Mouse (Mus musculus) v-Abl transformed pro-B cells (cell line): ENCODE measurements around the gene Il23a.
"Not testable (repeated sequence)": the region's sequence is repeated elsewhere in the genome, so short reads cannot be mapped to it uniquely, and the experiment has no call there.

Experiments used
- in situ Hi-C, 2 experiments: fragments of 400-800 bp; cut with MboI; formaldehyde crosslinking; loops; one replicate each; pipeline ENCODE4 v1.15.1; 2025; ENCODE audit not compliant: unreplicated experiment in 2 of 2

The Il23a gene

DNA sequence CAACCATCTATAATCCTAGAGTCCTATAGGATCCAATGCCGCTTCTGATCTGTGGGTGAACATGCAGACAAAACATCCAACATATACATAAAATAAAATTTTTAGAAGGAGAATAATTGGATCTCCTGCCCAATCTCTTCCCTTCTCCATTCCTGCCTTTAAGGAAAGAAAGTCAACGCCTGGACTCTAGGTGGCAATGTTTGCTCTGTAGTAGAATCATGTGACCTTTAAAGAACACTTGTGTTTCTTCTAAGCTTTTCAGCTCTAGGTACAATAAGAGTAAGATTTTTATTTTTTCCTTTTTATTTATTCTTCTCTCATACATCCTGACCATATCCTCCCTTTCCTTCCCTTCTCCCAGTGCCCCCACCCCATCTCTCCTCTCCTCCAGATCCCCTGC lies 26.7 kb downstream of the Il23a start:
- in situ Hi-C loops, result no loop called here

DNA sequence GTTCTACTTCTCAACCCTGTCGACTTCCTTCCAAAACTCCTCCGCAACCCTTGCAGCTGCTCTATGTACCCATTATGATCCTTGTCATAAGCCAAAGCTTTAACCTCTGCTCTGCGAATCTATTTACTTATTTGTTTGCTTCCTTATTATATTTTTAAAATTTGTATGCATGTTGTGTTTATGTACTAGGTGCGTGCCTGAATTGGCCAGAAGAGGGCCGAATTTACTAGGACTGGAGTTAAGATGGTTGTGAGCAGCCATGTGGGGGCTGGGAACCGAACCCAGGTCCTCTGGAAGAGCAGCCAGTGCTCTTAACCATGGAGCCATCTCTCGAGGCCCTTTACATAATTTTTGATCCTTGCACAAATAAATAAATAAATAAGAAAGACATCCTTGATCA lies 27.7 kb downstream of the Il23a start:
- in situ Hi-C loops, result no loop called here

DNA sequence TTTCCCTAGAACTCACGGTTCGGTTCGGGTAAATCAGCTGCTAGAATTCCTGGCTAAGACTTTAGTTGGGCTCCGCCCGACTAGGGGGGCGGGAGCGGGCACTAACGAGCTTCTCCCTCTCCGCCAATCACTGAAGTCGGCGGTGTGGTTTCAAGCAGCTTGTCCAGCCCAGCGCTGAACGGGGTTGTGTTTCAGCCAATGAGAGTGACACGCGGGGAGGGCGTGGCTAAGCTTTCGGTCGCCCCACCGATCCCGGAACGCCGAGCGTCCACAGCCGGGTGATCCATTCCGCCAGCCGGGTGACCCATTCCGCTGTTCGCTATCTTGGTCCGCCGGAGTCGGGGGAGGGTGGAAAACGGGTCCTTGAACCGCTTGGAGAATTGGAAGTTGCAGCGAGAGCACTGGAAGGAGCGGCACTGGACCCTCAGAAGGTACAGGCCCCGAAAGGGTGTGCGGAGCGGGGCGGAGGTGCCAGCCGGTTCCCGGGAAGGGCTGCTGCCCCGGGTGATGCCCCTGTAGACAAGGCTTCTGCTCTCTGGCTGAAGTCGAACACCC lies 28.2 kb downstream of the Il23a start, which contains the start of gene Stat2:
Gene Stat2 (plus strand): TSS at position 273 of the 555 bp plus-strand sequence.
- in situ Hi-C loops, result no loop called here

DNA sequence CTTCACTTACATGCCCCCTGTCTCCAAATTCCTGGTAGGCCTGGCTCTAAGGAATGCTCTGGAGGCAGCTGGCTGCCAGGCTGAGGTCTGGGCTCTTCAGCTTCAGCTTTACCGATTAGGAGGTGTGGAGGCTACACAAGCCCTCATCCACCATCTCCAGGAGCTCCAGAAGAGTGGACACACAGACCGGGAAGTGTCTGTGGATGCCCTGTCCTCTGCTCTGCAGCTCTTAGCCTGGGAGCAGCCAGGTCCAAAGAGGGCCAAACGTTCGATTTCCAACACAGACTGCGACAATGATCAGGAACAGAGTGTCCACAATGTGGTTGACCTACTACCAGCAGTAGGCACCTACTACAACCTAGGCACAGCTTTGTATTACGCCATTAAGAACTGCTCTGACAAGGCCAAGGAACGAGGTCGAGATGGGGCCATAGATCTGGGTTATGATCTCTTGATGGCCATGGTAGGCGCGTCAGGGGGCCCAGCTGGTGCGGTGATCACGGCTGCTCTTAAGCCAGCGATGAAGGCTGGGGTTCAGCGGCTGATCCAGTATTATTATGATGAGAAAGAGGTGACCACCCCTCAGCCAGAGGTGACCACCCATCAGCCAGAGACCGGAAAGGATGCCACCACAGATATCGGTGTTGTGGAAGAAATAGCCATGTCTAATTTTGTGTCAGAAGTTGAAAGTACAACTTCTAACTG lies 29.2 kb downstream of the Il23a start:
- in situ Hi-C loops, result no loop called here

DNA sequence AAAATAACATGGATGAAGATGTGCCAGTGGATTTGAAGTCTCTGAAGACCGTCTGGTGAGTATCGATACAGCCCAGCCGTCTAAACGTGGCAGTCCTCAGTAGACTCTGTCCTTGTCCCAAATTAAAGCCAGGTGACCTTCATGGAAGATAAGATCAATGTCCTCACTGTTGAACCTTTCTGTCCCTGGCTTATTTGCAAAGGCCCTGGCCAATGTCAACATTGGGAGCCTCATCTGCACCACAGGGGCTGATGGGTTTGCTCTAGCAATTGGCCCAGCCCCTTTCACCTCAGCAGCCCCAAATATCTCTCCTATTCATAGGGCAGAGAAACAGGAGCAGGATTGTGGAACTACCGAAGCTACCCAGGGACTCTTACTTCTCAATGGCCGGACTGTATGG lies 30.2 kb downstream of the Il23a start, which contains the start of gene Apof:
Gene Apof (plus strand): TSS at position 301 of the 400 bp plus-strand sequence.
- in situ Hi-C loops, result no loop called here

DNA sequence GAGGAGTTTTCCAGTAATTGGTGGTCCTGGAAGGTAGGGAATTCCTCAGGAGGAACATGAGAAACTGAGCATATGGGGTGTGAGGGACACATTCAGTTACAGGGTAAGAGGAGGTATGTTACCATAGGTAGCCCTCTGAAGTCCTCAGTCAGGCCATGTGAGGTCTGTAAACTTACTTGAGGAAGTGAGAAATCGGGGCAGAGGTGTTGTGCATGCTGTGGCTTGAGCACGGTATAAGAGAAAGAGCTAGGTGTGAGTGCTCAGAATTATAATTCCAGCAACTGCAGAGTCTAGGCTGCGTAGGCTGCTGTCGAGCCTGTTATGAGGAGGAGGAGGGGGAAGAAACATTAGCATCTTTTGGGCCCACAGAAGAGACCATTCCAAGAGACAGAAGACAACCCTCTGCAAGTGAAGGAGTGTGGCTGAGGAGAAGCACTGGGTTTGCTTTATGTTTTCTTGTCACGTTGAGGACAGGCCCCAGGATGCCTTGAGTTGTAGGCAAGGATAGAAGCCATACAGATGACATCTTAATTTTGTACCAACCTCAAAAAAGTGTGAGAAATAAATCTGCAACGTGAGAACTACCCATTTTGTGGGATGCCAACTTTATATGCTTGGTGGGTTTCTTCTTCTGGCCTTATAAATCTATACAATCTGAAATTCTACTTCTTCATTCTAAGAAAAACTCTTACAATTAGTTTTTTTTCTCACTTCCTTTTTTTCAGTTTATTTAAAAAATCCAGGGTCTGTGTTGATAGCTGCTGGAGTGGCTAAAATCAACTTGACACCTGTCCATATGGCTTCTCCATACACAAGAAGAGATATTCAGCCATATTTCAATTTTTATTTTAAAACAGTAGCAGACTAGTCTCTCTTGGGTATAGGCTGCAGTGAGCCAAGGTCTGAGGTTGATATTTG lies 34.9 kb downstream of the Il23a start:
- in situ Hi-C loops, result no loop called here

DNA sequence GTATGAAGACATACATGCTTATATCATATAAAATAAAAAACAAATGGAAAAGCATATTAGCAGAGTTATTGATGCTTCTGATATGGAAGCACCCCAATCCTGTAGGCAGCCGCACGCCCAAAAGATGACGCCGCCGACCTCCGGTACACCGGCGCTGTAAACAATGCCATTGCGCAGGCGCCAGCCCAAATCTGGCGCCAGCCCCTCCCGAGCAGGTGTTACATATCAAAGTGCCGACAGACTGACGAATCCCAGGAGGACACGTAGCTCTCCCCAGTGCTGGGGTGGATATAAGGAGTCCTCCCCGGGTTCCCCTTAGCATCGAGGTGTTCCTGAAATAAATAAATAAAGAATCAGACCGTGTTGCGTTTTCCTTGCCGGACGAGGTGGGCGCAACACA lies 36.3 kb downstream of the Il23a start:
- in situ Hi-C loops, result no loop called here

- in situ Hi-C loops, result not testable (repeated sequence)
These were observed 38.2 kb downstream of the Il23a start for GRCm38 (mm10) chr10:128260376-128260775.

DNA sequence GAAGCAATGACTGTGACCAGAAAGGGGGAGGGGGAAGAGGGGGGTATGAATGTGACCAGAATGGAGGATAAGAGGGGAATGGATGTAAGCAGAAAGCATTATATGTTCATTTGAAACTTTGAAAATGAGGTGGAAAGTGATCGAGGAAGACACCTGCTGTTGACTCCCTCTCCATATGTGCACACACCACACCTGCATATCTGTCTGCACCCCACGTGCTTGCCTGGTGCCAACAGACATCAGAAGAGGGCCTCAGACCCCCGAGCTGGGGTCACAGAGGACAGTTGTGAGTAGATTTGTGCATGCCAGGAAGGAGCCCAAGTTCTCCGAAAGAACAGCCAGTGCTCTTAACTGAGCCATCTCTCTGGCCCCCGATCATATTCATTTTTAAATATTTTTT lies 38.6 kb downstream of the Il23a start:
- in situ Hi-C loops, result no loop called here

GRCm38 (mm10) chr10:128258953-128259352 lies 39.6 kb downstream of the Il23a start:
- in situ Hi-C loops, result no loop called here

DNA sequence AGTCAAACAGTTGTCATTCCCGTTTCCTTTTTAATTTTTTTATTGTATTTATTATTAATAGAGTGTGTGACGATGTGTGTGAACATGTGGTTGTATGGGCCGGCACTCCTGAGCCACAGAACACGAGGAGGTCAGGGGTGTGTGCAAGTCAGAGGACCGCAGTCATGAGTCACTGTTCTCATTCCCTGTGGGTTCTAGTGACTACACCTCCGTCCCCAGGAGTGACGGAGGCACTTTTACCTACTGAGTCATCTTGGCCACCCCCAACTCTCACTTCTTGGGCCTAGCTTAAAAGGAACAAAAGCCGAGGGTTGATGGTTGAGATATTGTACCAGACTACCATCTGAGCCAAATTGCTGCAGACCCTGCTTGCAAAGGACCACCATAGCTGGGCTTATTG lies 42.2 kb downstream of the Il23a start:
- in situ Hi-C loops, result no loop called here

- in situ Hi-C loops, result no loop called here
These were observed 42.6 kb downstream of the Il23a start for GRCm38 (mm10) chr10:128255925-128256324.

- in situ Hi-C loops, result no loop called here
These were observed 44.8 kb downstream of the Il23a start, which contains the start of gene Apon for GRCm38 (mm10) chr10:128253677-128254255. Gene Apon, plus strand, starts transcription at chr10:128254096.

- in situ Hi-C loops, result no loop called here
These were observed 48.0 kb downstream of the Il23a start for GRCm38 (mm10) chr10:128250565-128250964.

DNA sequence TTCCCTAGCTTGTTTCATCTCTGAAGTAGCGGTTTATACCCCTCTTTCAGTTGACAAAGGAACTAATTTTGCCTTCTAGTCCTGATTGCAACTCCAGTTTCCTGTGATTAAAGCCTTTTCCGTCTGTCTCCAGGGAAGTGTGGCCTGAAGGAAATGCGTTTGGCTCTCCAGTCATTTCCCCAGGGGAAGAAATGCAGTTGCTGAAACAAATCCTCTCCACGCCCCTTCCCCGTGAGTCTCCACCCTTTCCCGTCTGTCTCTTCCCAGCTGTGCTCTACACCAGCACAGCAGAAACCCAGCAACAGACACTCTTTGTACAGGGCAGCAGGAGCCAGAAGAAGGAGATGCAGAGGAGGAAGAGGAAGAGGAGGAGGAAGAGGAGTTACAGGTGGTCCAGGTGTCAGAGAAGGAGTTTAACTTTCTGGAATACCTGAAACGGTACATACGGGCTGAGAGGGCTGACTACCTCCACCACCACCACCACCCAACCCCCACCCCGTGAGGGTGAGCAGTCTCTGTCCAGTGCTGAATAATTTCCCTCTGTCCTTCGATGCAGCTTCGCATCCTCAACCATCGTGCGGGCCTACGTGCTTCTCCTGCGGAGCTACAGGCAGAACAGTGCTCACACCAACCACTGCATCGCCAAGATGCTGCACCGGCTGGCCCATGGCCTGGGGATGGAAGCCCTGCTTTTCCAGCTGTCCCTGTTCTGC lies 51.4 kb downstream of the Il23a start:
- in situ Hi-C loops, result no loop called here
